Mouse (Mus musculus) lung, postnatal 0 days (tissue): ENCODE results near the gene 6430628N08Rik.

ENCODE experiments used
- CTCF ChIP-seq: IDR thresholded peaks from 2 replicates; pipeline ENCODE4 v1.5.1; 2016; ENCODE audit warnings: antibody characterized with exemption, mild to moderate bottlenecking
- EP300 ChIP-seq: IDR thresholded peaks from 2 replicates; pipeline ENCODE4 v1.6.1; 2016; ENCODE audit warnings: antibody characterized with exemption, mild to moderate bottlenecking, control low read depth

DNA sequence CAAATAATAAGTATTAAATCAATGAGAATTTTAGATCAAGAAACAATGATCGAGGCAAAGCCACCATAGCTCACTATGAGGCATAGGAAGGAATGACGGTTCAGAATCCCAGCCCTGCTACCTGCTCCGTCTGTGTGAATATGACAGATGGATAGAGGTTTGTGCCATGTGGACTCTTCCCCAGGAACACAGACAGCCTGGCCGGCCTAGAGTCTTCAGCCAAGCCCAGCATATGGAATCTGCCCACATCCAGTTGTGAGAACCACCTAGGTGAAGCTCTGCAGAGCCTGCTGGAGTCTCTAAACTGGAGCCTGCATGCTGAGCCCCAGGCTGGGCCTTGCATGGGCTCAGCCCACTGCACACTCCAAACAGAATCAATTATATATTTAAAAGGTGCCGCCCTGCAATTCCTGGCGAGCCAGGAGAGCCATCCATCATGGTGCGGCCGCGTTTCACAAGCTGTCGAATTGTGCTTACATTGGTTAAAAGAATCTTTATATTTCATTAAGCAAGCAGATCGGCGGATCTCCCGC lies 41.2 kb downstream of the 6430628N08Rik start:
- TF ChIP-seq CTCF, result no peak
- TF ChIP-seq EP300, result no peak
